Mouse (Mus musculus): ENCODE results near the gene Uqcr11. TPM values are rescaled to one million over a fixed set of nuclear protein-coding genes. Genes with fewer than 3 reads are reported as not detected.

Gene Uqcr11
- polyA plus RNA-seq, 1 experiment, result 289 TPM

GRCm38 (mm10) chr10:80421651-80422472 lies 15.2 kb upstream of the Uqcr11 start:
- Histone ChIP-seq H3K27me3 (ENCODE audit: control insufficient read depth) (no peaks in the 10 kb centered on the region), H3K36me3 (ENCODE audit: control insufficient read depth) (peaks cover 100% of the 10 kb centered on the region), H3K4me3 (replicated peaks) (peak overlapping the region; percentile 65), H3K9me3 (ENCODE audit: control insufficient read depth, low read length) (peaks cover 21% of the 10 kb centered on the region), H3K4me1 (ENCODE audit: control insufficient read depth) (peaks cover 94% of the 10 kb centered on the region)
- TF ChIP-seq TAL1 (IDR thresholded peaks at IDR 0.05; ENCODE audit: low read length) (peak; percentile 70), GATA1 (IDR thresholded peaks at IDR 0.05; ENCODE audit: low read length) (peak; percentile 85)

- peaks cover 14% of the 10 kb centered on the region for H3K9me3 ChIP-seq (ENCODE audit: control insufficient read depth, low read length)
- TF ChIP-seq TAL1 (IDR thresholded peaks at IDR 0.05; ENCODE audit: low read length) (no peak), GATA1 (IDR thresholded peaks at IDR 0.05; ENCODE audit: low read length) (no peak)
- peaks cover 100% of the 10 kb centered on the region for H3K36me3 ChIP-seq (ENCODE audit: control insufficient read depth)
- H3K27me3 ChIP-seq (ENCODE audit: control insufficient read depth), result no peaks in the 10 kb centered on the region
- peak overlapping the region; percentile 65 for H3K4me3 ChIP-seq (replicated peaks)
- H3K4me1 ChIP-seq (ENCODE audit: control insufficient read depth), result peaks cover 93% of the 10 kb centered on the region
Measured at GRCm38 (mm10) chr10:80421208-80421607, 14.6 kb upstream of the Uqcr11 start.

GRCm38 (mm10) chr10:80420729-80421128 lies 14.1 kb upstream of the Uqcr11 start:
- H3K4me1 ChIP-seq (ENCODE audit: control insufficient read depth), result peaks cover 97% of the 10 kb centered on the region

GRCm38 (mm10) chr10:80419419-80419818 lies 12.8 kb upstream of the Uqcr11 start:
- Histone ChIP-seq H3K4me1 (ENCODE audit: control insufficient read depth) (peaks cover 96% of the 10 kb centered on the region), H3K9me3 (ENCODE audit: control insufficient read depth, low read length) (no peaks in the 10 kb centered on the region), H3K36me3 (ENCODE audit: control insufficient read depth) (peaks cover 100% of the 10 kb centered on the region), H3K4me3 (replicated peaks) (peak overlapping the region; percentile 65), H3K27me3 (ENCODE audit: control insufficient read depth) (no peaks in the 10 kb centered on the region)
- TF ChIP-seq GATA1 (IDR thresholded peaks at IDR 0.05; ENCODE audit: low read length), result no peak
- no peak for TF ChIP-seq TAL1 (IDR thresholded peaks at IDR 0.05; ENCODE audit: low read length)

More at GRCm38 (mm10) chr10:80420729-80421128, 14.1 kb upstream of the Uqcr11 start:
- Histone ChIP-seq H3K36me3 (ENCODE audit: control insufficient read depth) (peaks cover 100% of the 10 kb centered on the region), H3K9me3 (ENCODE audit: control insufficient read depth, low read length) (peaks cover 11% of the 10 kb centered on the region), H3K27me3 (ENCODE audit: control insufficient read depth) (no peaks in the 10 kb centered on the region), H3K4me3 (replicated peaks) (peak overlapping the region; percentile 65)
- TF ChIP-seq GATA1 (IDR thresholded peaks at IDR 0.05; ENCODE audit: low read length) (no peak), TAL1 (IDR thresholded peaks at IDR 0.05; ENCODE audit: low read length) (no peak)

- TF ChIP-seq TAL1 (IDR thresholded peaks at IDR 0.05; ENCODE audit: low read length), result no peak
- TF ChIP-seq GATA1 (IDR thresholded peaks at IDR 0.05; ENCODE audit: low read length), result no peak
- peaks cover 100% of the 10 kb centered on the region for H3K36me3 ChIP-seq (ENCODE audit: control insufficient read depth)
- H3K27me3 ChIP-seq (ENCODE audit: control insufficient read depth), result no peaks in the 10 kb centered on the region
- H3K9me3 ChIP-seq (ENCODE audit: control insufficient read depth, low read length), result no peaks in the 10 kb centered on the region
- H3K4me3 ChIP-seq (replicated peaks), result peak overlapping the region; percentile 65
- peaks cover 89% of the 10 kb centered on the region for H3K4me1 ChIP-seq (ENCODE audit: control insufficient read depth)
Measured at GRCm38 (mm10) chr10:80418311-80418710, 11.7 kb upstream of the Uqcr11 start.

GRCm38 (mm10) chr10:80417841-80418240 lies 11.2 kb upstream of the Uqcr11 start:
- Histone ChIP-seq H3K4me1 (ENCODE audit: control insufficient read depth) (peaks cover 87% of the 10 kb centered on the region), H3K4me3 (replicated peaks) (no peak overlapping the region), H3K27me3 (ENCODE audit: control insufficient read depth) (no peaks in the 10 kb centered on the region), H3K9me3 (ENCODE audit: control insufficient read depth, low read length) (no peaks in the 10 kb centered on the region), H3K36me3 (ENCODE audit: control insufficient read depth) (peaks cover 100% of the 10 kb centered on the region)
- TF ChIP-seq GATA1 (IDR thresholded peaks at IDR 0.05; ENCODE audit: low read length), result no peak
- no peak for TF ChIP-seq TAL1 (IDR thresholded peaks at IDR 0.05; ENCODE audit: low read length)

GRCm38 (mm10) chr10:80417371-80417770 lies 10.7 kb upstream of the Uqcr11 start:
- Histone ChIP-seq H3K4me3 (replicated peaks) (no peak overlapping the region), H3K4me1 (ENCODE audit: control insufficient read depth) (peaks cover 87% of the 10 kb centered on the region), H3K27me3 (ENCODE audit: control insufficient read depth) (no peaks in the 10 kb centered on the region; the same call in 1 of the 2 replicates), H3K36me3 (ENCODE audit: control insufficient read depth) (peaks cover 100% of the 10 kb centered on the region), H3K9me3 (ENCODE audit: control insufficient read depth, low read length) (no peaks in the 10 kb centered on the region)
- TF ChIP-seq TAL1 (IDR thresholded peaks at IDR 0.05; ENCODE audit: low read length), result no peak
- TF ChIP-seq GATA1 (IDR thresholded peaks at IDR 0.05; ENCODE audit: low read length), result no peak

- Histone ChIP-seq H3K9me3 (ENCODE audit: control insufficient read depth, low read length) (no peaks in the 10 kb centered on the region), H3K4me3 (replicated peaks) (no peak overlapping the region), H3K27me3 (ENCODE audit: control insufficient read depth) (no peaks in the 10 kb centered on the region; the same call in 1 of the 2 replicates), H3K4me1 (ENCODE audit: control insufficient read depth) (peaks cover 82% of the 10 kb centered on the region), H3K36me3 (ENCODE audit: control insufficient read depth) (peaks cover 100% of the 10 kb centered on the region)
- TF ChIP-seq TAL1 (IDR thresholded peaks at IDR 0.05; ENCODE audit: low read length) (no peak), GATA1 (IDR thresholded peaks at IDR 0.05; ENCODE audit: low read length) (no peak)
Measured at GRCm38 (mm10) chr10:80415566-80415965, 8.9 kb upstream of the Uqcr11 start.

GRCm38 (mm10) chr10:80412656-80413541 lies 6.3 kb upstream of the Uqcr11 start:
- peaks cover 78% of the 10 kb centered on the region for H3K4me1 ChIP-seq (ENCODE audit: control insufficient read depth)
- H3K4me3 ChIP-seq (replicated peaks), result no peak overlapping the region
- no peaks in the 10 kb centered on the region; the same call in 1 of the 2 replicates for H3K27me3 ChIP-seq (ENCODE audit: control insufficient read depth)
- TF ChIP-seq TAL1 (IDR thresholded peaks at IDR 0.05; ENCODE audit: low read length) (no peak), GATA1 (IDR thresholded peaks at IDR 0.05; ENCODE audit: low read length) (no peak)
- no peaks in the 10 kb centered on the region for H3K9me3 ChIP-seq (ENCODE audit: control insufficient read depth, low read length)
- H3K36me3 ChIP-seq (ENCODE audit: control insufficient read depth), result peaks cover 100% of the 10 kb centered on the region

Data from erythroblast, embryonic 14.5 days (primary cell).